Mouse (Mus musculus) small intestine, adult 2 months (tissue): ENCODE measurements around the gene Rpl12. TPM values are rescaled to one million over a fixed set of nuclear protein-coding genes. Genes with fewer than 3 reads are reported as not detected.

ENCODE experiments used
- H3K27ac ChIP-seq: fragments of 200-500 bp; 2 replicates; pipeline ENCODE4 v1.5.1; 2012; ENCODE audit warnings: low read depth, low read length, control low read depth, inconsistent platforms; ENCODE audit not compliant: insufficient read depth
- H3K27me3 ChIP-seq: fragments of 200-500 bp; 2 replicates; pipeline ENCODE4 v1.6.1; 2012; ENCODE audit warnings: mild to moderate bottlenecking, moderate library complexity, low read length, inconsistent platforms; ENCODE audit not compliant: control insufficient read depth, insufficient read depth
- H3K36me3 ChIP-seq: fragments of 200-500 bp; 2 replicates; pipeline ENCODE4 v1.6.1; 2012; ENCODE audit warnings: mild to moderate bottlenecking, low read length, control low read depth, inconsistent platforms; ENCODE audit not compliant: control insufficient read depth, insufficient read depth
- H3K4me1 ChIP-seq: fragments of 200-500 bp; 2 replicates; pipeline ENCODE4 v1.6.1; 2012; ENCODE audit warnings: low read length, inconsistent platforms, mixed read lengths; ENCODE audit not compliant: control insufficient read depth, insufficient read depth, insufficient read length
- H3K4me3 ChIP-seq: fragments of 200-500 bp; 2 replicates; pipeline ENCODE4 v1.5.1; 2012; ENCODE audit warnings: low read depth, mild to moderate bottlenecking, control low read depth, inconsistent platforms, low read length, moderate library complexity
- CTCF ChIP-seq: fragments of 200-500 bp; IDR thresholded peaks from 2 replicates; pipeline ENCODE4 v1.5.1; 2012; ENCODE audit warnings: low read depth, mild to moderate bottlenecking, control low read depth, inconsistent platforms, low read length, moderate library complexity, mixed read lengths; ENCODE audit not compliant: insufficient replicate concordance, insufficient read length; ENCODE audit errors: extremely low read depth
- POLR2A ChIP-seq: fragments of 200-500 bp; IDR thresholded peaks from 2 replicates; pipeline ENCODE4 v1.6.1; 2012; ENCODE audit warnings: low read depth, mild to moderate bottlenecking, control low read depth, inconsistent platforms, low read length, moderate library complexity
- WGBS: fragments of 180-500 bp; shearing (Covaris S2); methylation state at CpG from one replicate; pipeline ENCODE4 v1.1.7; 2018; 5-methylcytosine and 5-hydroxymethylcytosine counted together
- polyA plus RNA-seq: library from polyadenylated mRNA; depleted of rRNA; stranded (reverse); fragments of >200 nt; gene quantifications from 2 replicates; pipeline ENCODE4 v1.2.3, GENCODE M21; 2012

The Rpl12 gene
- polyA plus RNA-seq, 1 experiment = 161 TPM

DNA sequence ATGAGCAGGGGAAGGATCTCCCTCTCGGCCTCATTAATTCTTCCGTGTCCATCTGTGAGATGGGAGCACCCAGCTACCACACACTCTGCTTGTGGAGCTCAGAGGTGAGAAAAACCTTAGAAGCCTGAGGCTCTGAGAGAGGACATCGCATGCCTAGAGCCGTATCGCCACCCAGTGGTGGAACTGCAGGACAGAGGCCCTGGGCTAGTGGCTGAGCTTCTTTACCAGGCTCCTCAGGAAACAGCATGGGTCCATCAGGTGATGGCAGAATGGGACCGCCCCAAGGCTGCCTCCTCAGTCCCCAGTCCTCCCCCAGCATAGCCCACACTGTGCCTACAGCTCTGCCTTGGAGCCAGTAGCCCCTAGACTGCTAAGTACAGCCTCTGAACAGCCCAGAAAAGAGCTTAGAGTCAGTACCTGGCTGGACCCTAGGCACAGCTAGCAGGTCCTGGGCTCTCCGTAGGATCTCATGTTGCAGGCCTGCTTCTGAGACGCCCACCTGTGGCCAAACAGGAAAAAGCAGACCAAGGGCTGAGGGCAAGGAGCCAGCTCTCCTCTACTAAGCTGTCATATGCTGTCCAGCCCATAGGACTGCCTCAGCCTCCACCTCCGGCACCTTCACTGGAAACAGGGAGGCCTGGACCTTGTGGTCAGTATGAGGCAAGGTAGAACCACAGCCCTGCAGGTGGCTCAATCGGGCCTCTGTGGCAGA is 33.0 kb upstream of the Rpl12 start:
- no peaks in the 10 kb centered on the region for H3K27me3 ChIP-seq
- no peak for TF ChIP-seq POLR2A
- TF ChIP-seq CTCF = peak; percentile 70; the same call in 1 of the 2 replicates
- WGBS = 55% methylated on average over 10 of the region's 10 CpGs
- H3K36me3 ChIP-seq = peaks cover 5% of the 10 kb centered on the region; the same call in 1 of the 2 replicates
- no peak overlapping the region for H3K4me3 ChIP-seq
- no peak overlapping the region for H3K27ac ChIP-seq
- no peaks in the 10 kb centered on the region for H3K4me1 ChIP-seq

DNA sequence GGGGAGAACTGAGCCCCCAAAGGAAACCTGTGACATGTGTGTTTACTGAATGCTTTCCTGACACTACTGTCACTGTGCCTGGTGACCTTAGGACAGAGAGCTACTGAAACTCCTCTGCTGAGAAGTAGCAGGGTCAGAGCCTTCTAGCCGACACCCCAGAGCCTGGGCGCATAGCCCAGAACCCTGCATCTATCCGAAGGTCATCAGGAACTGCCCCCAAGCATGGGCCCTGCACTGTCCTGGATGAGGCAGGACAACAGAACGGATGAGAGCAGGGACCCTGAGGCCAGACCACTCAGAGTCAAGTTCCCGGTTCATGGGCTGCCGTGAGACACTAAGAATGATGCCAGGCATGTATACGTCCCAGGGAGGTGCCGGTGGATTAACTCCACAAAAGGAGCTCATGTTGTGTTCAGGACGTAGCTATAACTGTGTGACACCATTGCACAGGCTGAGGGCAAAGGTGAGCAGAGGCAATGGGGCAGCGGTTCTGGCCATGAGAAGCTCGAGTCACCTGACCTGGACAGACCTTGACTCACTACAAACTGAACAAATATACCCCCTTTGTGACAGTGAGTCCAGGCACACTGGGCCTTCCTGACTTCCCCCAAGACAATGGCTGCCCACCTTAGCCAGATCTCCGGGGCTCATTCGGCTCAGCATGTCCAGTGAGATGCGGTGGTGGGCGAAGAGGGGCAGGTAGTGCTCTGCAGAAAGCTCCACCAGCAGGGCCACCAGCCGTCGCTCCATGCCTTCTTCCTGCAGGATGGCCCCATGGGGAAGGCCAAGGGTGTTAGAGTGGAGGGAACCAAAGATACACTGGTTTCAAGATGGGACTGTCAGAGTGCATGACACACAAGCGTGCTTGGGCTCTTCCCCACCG is 32.2 kb upstream of the Rpl12 start:
- H3K27ac ChIP-seq = no peak overlapping the region
- 89% methylated on average over 19 of the region's 19 CpGs for WGBS
- no peaks in the 10 kb centered on the region for H3K4me1 ChIP-seq
- no peaks in the 10 kb centered on the region for H3K27me3 ChIP-seq
- TF ChIP-seq CTCF = no peak
- no peak for TF ChIP-seq POLR2A
- no peak overlapping the region for H3K4me3 ChIP-seq
- H3K36me3 ChIP-seq = peaks cover 2% of the 10 kb centered on the region; the same call in 1 of the 2 replicates

DNA sequence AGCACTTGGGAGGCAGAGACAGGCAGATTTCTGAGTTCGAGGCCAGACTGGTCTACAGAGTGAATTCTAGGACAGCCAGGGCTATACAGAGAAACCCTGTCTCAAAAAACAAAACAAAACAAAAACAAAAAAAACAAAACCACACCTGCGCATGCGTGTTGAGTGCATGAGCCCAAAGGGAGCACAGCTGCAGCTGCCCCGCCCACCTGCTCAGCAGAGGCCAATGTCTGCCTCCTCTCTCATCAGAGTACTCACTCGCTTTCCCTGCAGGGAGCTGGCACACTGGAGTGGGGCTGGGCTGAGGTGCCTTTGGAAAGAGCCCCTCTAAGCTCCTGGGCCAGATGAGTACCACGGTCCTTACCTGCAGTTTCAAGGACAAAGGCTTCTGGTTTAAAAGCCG is 29.6 kb upstream of the Rpl12 start:
- Histone ChIP-seq H3K36me3 (peaks cover 8% of the 10 kb centered on the region), H3K27me3 (no peaks in the 10 kb centered on the region), H3K4me3 (no peak overlapping the region), H3K4me1 (no peaks in the 10 kb centered on the region), H3K27ac (no peak overlapping the region)
- TF ChIP-seq POLR2A = no peak
- no peak for TF ChIP-seq CTCF
- 47% methylated on average over 7 of the region's 7 CpGs for WGBS

DNA sequence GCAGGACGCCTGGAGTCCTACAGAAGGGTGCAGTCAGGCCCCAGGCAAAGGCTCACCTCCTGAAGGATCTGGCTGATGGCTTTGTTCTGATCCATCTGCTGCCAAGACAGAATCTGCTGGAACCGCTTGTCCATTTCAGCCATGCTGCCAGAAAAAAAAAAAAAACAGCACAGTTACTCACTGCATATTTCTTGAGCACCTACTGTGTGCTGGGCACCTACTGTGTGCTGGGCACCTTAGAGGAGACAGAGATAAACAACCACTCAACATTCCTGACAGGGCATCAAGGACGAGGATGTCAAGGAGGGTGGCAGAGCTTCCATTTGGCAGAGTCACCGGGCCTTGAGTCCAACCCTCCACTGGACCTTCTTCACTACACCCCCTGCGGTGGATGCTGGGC is 22.6 kb upstream of the Rpl12 start:
- 93% methylated on average over 5 of the region's 5 CpGs for WGBS

DNA sequence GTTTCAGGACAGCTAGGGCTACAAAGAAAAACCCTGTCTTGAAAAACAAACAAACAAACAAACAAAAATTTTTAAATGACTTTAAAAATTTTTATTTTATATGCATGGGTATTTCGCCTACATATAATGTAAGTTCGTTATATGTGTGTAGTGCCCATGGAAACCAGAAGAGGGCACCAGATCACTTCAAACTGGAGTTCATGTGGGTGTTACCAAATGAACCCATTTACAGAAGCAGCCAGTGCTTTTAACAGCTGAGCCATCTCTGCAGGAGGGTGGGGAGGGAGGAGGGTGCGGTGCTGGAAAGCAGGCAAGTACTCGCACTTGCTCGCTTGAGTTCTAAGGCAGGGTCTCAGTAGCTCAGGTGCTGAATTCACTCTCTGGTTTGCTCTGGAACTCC is 21.9 kb upstream of the Rpl12 start:
- TF ChIP-seq POLR2A (no peak), CTCF (peak; percentile 29; the same call in 1 of the 2 replicates)
- 90% methylated on average over 5 of the region's 5 CpGs for WGBS
- H3K27me3 ChIP-seq = no peaks in the 10 kb centered on the region

More for the DNA sequence above, 22.6 kb upstream of the Rpl12 start:
- Histone ChIP-seq H3K36me3 (peaks cover 24% of the 10 kb centered on the region), H3K27ac (no peak overlapping the region), H3K4me1 (no peaks in the 10 kb centered on the region), H3K27me3 (no peaks in the 10 kb centered on the region), H3K4me3 (no peak overlapping the region)
- TF ChIP-seq POLR2A (no peak), CTCF (no peak)

DNA sequence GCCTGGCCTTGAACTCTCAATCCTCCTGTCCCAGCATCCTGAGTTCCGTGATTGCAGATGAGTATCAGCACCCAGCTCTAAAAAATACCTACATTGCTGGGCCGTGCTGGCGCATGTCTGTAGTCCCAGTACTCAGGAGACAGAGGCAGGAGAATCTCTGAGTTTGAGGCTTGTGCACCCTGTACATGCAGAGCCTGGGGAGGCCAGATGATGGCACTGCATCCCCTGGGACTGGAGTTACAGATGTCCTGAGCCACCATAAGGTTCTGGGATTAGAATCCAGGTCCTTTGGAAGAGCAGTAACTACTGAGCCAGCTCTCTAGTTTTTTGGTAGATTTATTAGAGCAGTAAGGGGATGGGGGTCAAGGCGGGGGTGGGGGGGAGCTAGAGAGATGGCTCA is 20.9 kb upstream of the Rpl12 start:
- Histone ChIP-seq H3K27me3 (no peaks in the 10 kb centered on the region), H3K4me1 (no peaks in the 10 kb centered on the region), H3K27ac (no peak overlapping the region), H3K4me3 (no peak overlapping the region), H3K36me3 (peaks cover 36% of the 10 kb centered on the region)
- 93% methylated on average over 4 of the region's 4 CpGs for WGBS
- TF ChIP-seq POLR2A (no peak), CTCF (no peak)

More for the DNA sequence above, 21.9 kb upstream of the Rpl12 start:
- Histone ChIP-seq H3K4me1 (no peaks in the 10 kb centered on the region), H3K36me3 (peaks cover 26% of the 10 kb centered on the region), H3K4me3 (no peak overlapping the region), H3K27ac (no peak overlapping the region)

DNA sequence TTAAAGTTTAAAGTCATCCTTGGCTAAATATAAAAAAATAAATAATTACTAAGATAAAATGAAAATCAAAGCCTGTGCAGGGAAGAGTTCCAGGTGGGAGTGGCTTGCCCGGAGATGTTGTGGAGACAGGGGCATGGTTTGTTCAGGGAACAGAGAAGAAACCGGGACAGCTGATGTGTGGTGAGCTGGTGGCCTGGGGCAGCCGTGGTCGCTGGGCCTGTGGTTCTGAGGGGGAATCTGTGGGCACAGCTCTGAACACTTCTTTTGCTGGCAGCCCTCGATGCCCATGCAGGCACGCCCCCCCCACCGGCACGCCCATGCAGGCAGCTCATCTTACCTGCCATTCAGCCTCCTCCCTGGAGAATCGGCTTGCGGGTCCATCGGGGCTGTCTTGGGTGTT is 13.9 kb upstream of the Rpl12 start:
- Histone ChIP-seq H3K27ac (no peak overlapping the region), H3K4me1 (no peaks in the 10 kb centered on the region), H3K36me3 (peaks cover 46% of the 10 kb centered on the region), H3K27me3 (no peaks in the 10 kb centered on the region), H3K4me3 (no peak overlapping the region)
- 89% methylated on average over 11 of the region's 11 CpGs for WGBS
- TF ChIP-seq CTCF = no peak
